Mouse (Mus musculus): ENCODE measurements around the gene Fam162b. TPM values are rescaled to one million over a fixed set of nuclear protein-coding genes. Genes with fewer than 3 reads are reported as not detected.
A peak's percentile ranks its signal among the peaks of the same experiment; 100 is the strongest.

Fam162b gene
- polyA plus RNA-seq, 1 experiment from 2014 or later, result not detected

- no peak for DNase-seq
- Histone ChIP-seq H3K4me2 (no peak overlapping the region), H3K36me3 (no peaks in the 10 kb centered on the region), H3K9ac (no peak overlapping the region), H3K27me3 (peaks cover 7% of the 10 kb centered on the region), H3K4me3 (replicated peaks) (no peak overlapping the region), H3K4me1 (replicated peaks) (no peaks in the 10 kb centered on the region), H3K9me3 (replicated peaks) (no peaks in the 10 kb centered on the region), H3K27ac (no peak overlapping the region)
- no peak for ATAC-seq (ENCODE audit: low read depth)
- 36% methylated on average over 10 of the region's 10 CpGs for WGBS (ENCODE audit: insufficient replicate concordance)
These were observed 4.9 kb upstream of the Fam162b start for GRCm38 (mm10) chr10:51595001-51595931.

- WGBS (ENCODE audit: insufficient replicate concordance), result 51% methylated on average over 2 of the region's 2 CpGs
- ATAC-seq (ENCODE audit: low read depth), result no peak
These were observed 1.3 kb upstream of the Fam162b start for GRCm38 (mm10) chr10:51591574-51591973.

DNA sequence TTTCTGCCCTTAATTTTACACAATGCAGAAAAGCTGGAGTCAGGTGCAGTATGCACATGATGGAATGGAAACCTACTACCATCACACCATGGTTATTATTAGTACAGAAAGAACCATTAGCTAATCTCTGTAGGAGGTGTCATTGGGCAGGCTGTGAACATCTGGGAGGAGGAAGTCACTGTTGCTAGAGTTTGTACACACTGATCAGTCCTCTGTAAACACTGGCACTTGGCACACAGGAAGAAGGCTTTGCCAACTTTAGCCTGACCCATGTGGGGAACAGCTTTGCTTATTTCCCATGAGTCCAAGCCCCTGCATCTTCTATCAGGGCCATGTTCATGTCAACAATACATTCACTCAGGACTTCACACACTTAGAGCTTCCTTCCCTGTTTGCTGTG lies 5.4 kb downstream of the Fam162b start:
- Histone ChIP-seq H3K4me2 (no peak overlapping the region), H3K4me1 (replicated peaks) (no peaks in the 10 kb centered on the region), H3K4me3 (replicated peaks) (no peak overlapping the region), H3K9me3 (replicated peaks) (no peaks in the 10 kb centered on the region), H3K9ac (no peak overlapping the region), H3K27ac (no peak overlapping the region), H3K36me3 (no peaks in the 10 kb centered on the region), H3K27me3 (peaks cover 5% of the 10 kb centered on the region)
- no peak for DNase-seq
- no peak for ATAC-seq (ENCODE audit: low read depth)

More at GRCm38 (mm10) chr10:51591574-51591973, 1.3 kb upstream of the Fam162b start:
- Histone ChIP-seq H3K4me2 (no peak overlapping the region), H3K36me3 (no peaks in the 10 kb centered on the region), H3K4me1 (replicated peaks) (no peaks in the 10 kb centered on the region), H3K27ac (no peak overlapping the region), H3K27me3 (peaks cover 16% of the 10 kb centered on the region), H3K4me3 (replicated peaks) (no peak overlapping the region), H3K9me3 (replicated peaks) (no peaks in the 10 kb centered on the region), H3K9ac (no peak overlapping the region)
- DNase-seq, result no peak

GRCm38 (mm10) chr10:51584378-51584777 lies 5.9 kb downstream of the Fam162b start:
- Histone ChIP-seq H3K27me3 (0 out of 2 replicates have a peak, but pooled peaks cover 3% of the 10 kb centered on the region), H3K27ac (no peak overlapping the region), H3K4me2 (no peak overlapping the region), H3K4me3 (replicated peaks) (no peak overlapping the region), H3K4me1 (replicated peaks) (no peaks in the 10 kb centered on the region), H3K9me3 (replicated peaks) (no peaks in the 10 kb centered on the region), H3K9ac (no peak overlapping the region), H3K36me3 (no peaks in the 10 kb centered on the region)
- 48% methylated on average over 1 of the region's 1 CpGs for WGBS (ENCODE audit: insufficient replicate concordance)
- DNase-seq (no peak), ATAC-seq (ENCODE audit: low read depth) (no peak)

DNA sequence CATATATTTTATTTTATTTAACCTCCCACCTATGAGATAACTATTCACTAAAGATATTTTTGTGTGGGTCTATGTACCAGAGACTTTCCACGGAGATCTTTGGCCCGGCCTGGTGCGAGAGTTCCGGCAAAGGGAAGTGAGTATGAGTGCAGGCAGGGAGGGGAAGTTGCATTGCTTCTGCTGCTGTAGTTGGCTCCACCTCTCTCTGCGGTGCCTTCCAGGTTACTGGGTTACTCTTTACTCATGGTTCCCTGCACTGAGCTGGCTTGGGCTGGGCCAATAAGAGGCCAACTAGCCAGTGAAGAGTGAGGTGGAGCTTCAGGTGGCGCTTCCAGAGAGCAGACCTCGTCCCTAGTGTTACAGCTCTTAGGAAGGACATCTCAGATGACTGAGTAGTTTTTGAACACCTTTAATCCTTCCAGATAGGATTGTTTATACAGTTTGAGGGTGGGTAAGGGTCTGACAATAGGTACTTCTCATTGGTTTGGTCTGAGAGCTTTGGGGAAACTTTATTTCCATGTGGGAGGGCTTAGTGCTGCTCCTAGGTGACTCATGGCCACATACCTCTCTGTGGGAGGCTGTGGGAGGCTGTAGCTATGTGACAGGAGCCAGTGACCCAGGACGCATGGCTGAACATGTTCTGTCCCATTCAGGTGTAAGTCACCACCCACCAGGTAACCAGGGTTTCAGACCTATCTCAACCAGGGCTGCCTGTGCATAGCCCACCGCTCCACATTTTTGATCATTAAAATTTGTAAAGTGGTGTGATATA lies 18.9 kb downstream of the Fam162b start:
- Histone ChIP-seq H3K4me1 (replicated peaks) (no peaks in the 10 kb centered on the region), H3K27ac (no peak overlapping the region), H3K36me3 (no peaks in the 10 kb centered on the region), H3K9ac (no peak overlapping the region), H3K4me3 (replicated peaks) (no peak overlapping the region), H3K4me2 (no peak overlapping the region), H3K27me3 (no peaks in the 10 kb centered on the region), H3K9me3 (replicated peaks) (no peaks in the 10 kb centered on the region)
- WGBS (ENCODE audit: insufficient replicate concordance), result 43% methylated on average over 9 of the region's 9 CpGs
- DNase-seq (no peak), ATAC-seq (ENCODE audit: low read depth) (no peak)

DNA sequence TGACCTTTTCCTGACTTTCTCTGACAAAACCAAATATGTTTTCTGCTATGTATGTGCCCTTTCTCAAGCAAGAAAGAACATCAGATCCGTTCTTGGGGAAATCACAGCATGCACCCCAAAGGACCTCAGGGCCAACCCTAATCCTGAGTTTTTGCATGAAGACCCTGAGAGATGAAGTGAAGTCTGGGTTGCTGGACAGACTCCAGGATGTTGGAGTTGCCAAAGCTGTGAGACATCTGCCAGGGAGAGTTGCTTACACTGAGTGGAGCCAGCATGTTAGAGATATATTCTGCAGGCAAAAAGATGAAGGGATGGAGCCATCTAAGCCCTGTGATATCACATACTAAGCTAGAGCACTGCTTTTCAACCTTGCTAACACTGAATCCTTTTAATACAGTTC lies 34.3 kb downstream of the Fam162b start:
- Histone ChIP-seq H3K9me3 (replicated peaks) (no peaks in the 10 kb centered on the region), H3K4me3 (replicated peaks) (no peak overlapping the region), H3K4me1 (replicated peaks) (no peaks in the 10 kb centered on the region), H3K36me3 (no peaks in the 10 kb centered on the region), H3K27me3 (no peaks in the 10 kb centered on the region), H3K27ac (no peak overlapping the region), H3K4me2 (no peak overlapping the region), H3K9ac (no peak overlapping the region)
- 57% methylated on average over 1 of the region's 1 CpGs for WGBS (ENCODE audit: insufficient replicate concordance)
- no peak for ATAC-seq (ENCODE audit: low read depth)
- DNase-seq, result no peak

- Histone ChIP-seq H3K36me3 (no peaks in the 10 kb centered on the region), H3K4me1 (replicated peaks) (no peaks in the 10 kb centered on the region), H3K4me2 (peak overlapping the region; percentile 64), H3K4me3 (replicated peaks) (peak overlapping the region; percentile 41), H3K9me3 (replicated peaks) (no peaks in the 10 kb centered on the region), H3K9ac (no peak overlapping the region), H3K27me3 (no peaks in the 10 kb centered on the region), H3K27ac (no peak overlapping the region)
- WGBS (ENCODE audit: insufficient replicate concordance), result 2% methylated on average over 16 of the region's 16 CpGs
- DNase-seq (peak; percentile 31), ATAC-seq (ENCODE audit: low read depth) (peak; percentile 61; the same call in 1 of the 2 replicates)
These were observed 36.8 kb downstream of the Fam162b start for GRCm38 (mm10) chr10:51553348-51554123.

Other genes with a start within 250 kb of the Fam162b start
- 0.60 and 0.67 TPM in 2 replicates for gene Gm49339, start 109.9 kb downstream of the Fam162b start, polyA plus RNA-seq (2015; fragmentation: Nextera tagmentation; extraction: Ambion mirVana)
- 0.80 and 1.0 TPM in 2 replicates for gene Lilr4b, start 109.9 kb downstream of the Fam162b start, polyA plus RNA-seq (2015; fragmentation: Nextera tagmentation; extraction: Ambion mirVana)
- gene Lilrb4a, start 99.6 kb downstream of the Fam162b start, polyA plus RNA-seq (2015; fragmentation: Nextera tagmentation; extraction: Ambion mirVana), result 3.0 and 3.9 TPM in 2 replicates
- not detected in 2 replicates for gene Gprc6a, start 40.9 kb upstream of the Fam162b start, polyA plus RNA-seq (2015; fragmentation: Nextera tagmentation; extraction: Ambion mirVana)
- gene Rfx6, start 87.2 kb upstream of the Fam162b start, polyA plus RNA-seq (2015; fragmentation: Nextera tagmentation; extraction: Ambion mirVana), result not detected in 2 replicates

All from liver, embryonic 13.5 days (tissue).